Mouse (Mus musculus): ENCODE results near the gene Mcts1. TPM values are rescaled to one million over a fixed set of nuclear protein-coding genes. Genes with fewer than 3 reads are reported as not detected.

Gene Mcts1
- total RNA-seq (2021), result 10 to 100 TPM; 37.7 to 41.3 TPM
- long read RNA-seq, experiment 1, transcript Mcts1-201 (6 exons, 783 nt), result major isoform, 18 of 32 reads
- long read RNA-seq, experiment 1, partial matches to known transcripts, result 3 of 32 reads
- long read RNA-seq, experiment 1, other reads (novel, unspliced or antisense), result 11 of 32 reads
- long read RNA-seq, experiment 2, transcript Mcts1-201 (6 exons, 783 nt), result major isoform, 17 of 26 reads
- long read RNA-seq, experiment 2, partial matches to known transcripts, result 3 of 26 reads
- long read RNA-seq, experiment 2, other reads (novel, unspliced or antisense), result 6 of 26 reads

- DNase-seq (ENCODE audit: low spot score), result peak; percentile 72
Observed at GRCm38 (mm10) chrX:38600177-38600994, at the start of gene Mcts1. Gene Mcts1, plus strand, starts transcription at chrX:38600578.

- no peak for DNase-seq (ENCODE audit: low spot score)
Observed at GRCm38 (mm10) chrX:38553255-38553654, 47.1 kb upstream of the Mcts1 start.

GRCm38 (mm10) chrX:38563941-38564541 lies 36.3 kb upstream of the Mcts1 start:
- DNase-seq (ENCODE audit: low spot score), result peak; percentile 1

- peak; percentile 84 for DNase-seq (ENCODE audit: low spot score)
Observed at GRCm38 (mm10) chrX:38564542-38565175, 35.7 kb upstream of the Mcts1 start.

- no peak for DNase-seq (ENCODE audit: low spot score)
Observed at GRCm38 (mm10) chrX:38565176-38565542, 35.2 kb upstream of the Mcts1 start.

DNA sequence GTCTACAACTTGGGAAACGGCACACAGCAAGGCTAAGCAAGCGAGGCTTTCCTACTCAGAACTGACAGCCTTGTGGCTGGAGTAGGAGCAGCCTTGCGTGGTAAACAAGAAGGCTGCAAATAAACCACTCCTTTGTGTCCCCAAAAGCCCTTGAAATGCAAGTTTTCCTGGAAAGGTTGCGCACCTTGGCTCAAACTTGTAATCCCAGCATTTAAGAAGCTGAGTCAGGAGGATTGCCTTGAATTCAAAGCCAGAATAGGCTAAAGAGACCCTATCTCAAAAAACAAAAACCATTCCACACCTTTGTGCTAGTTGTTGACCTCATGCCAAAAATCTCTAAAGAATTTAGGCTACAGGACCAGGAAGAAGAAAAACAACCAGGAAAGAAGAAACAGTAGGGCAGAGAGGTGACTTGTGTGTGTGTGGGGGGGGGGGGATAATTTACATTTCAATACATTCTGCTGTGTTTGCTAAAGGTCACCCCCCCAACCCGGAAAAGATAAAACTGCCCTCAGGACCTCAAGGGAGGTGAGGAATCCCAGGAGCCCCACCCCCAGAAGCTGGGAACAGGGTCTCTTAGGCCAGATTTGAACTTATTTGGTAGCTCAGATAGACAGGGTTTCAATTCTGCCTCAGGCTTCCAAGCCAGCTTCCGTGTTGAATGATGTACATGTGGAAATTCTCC lies 33.7 kb upstream of the Mcts1 start:
- no peak for DNase-seq (ENCODE audit: low spot score)

GRCm38 (mm10) chrX:38576078-38576477 lies 24.3 kb upstream of the Mcts1 start, which contains the start of gene Cul4b:
Gene Cul4b, minus strand, starts transcription at chrX:38576196.
- DNase-seq (ENCODE audit: low spot score), result no peak

DNA sequence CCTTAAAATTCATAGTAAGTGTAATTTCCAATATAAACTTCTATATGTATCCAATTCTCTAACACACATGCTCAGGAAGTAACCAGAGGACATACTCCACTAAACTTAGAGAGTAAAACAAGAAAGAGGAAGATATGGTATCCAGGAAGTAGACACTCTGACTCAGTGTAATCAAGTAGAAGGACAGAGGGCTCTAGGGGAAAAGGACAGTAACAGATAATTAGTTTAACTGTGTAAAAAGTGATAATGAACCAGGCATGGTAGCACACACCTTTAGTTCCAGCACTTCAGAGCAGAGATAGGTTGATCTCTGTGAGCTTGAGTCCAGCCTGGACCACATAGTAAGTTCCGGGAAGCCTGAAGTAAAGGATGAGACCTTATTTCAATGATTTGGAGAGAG lies 19.2 kb upstream of the Mcts1 start:
- DNase-seq (ENCODE audit: low spot score), result no peak

DNA sequence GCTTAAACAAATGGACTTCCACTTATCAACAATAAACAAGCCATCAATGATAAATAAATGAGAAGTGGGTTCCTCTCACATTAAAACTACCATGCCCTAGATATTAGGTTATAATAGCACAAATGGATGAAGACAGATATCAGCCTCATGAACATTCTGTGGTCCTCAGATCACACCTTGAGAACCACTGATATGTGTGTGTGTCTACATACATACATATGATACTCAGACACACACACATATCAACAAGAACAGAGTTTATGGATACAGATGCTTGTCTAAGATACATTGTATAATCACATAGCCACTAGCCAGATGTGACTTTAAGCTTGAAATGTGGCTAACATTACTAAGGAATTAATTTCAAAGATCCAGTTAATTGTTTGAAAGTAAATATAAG lies 17.1 kb upstream of the Mcts1 start:
- DNase-seq (ENCODE audit: low spot score), result no peak

DNA sequence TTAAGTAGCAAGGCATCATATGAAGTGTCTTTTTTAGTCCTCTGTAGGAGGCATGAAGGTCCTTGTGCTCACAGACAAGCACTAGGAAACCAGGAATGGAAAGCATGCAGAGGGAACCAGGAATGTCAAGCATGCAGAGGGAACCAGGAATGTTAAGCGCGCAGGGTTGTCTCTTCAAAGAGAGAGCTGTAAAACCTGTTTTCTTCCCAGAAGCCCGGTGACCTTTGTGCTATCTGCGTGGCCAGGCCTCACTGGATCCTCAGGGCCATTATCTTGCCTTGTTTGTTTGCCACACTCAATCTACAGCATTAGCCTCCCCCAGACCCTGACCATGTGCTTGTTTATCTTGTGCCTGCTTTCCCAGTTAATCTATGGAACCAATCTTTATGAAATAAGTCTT lies 10.6 kb upstream of the Mcts1 start:
- DNase-seq (ENCODE audit: low spot score), result no peak

DNA sequence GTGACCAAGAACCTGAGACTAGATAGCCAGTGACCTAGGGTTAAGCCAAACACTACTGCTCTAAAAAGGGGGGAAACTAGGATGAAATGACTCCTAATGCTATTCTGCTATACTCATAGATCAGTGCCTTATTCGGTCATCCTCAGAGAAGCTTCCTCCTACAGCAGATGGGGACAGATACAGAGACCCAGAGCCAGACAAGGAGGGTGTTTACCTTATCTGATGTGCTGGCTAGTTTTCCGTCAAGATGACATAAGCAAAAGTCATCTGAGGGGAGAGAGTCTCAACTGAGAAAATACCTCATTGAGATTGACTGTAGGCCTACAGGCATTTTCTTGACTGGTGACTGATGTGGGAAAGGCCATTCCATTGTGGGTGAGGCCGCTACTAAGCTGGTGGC lies 8.6 kb upstream of the Mcts1 start:
- no peak for DNase-seq (ENCODE audit: low spot score)

GRCm38 (mm10) chrX:38593180-38593889 lies 7.0 kb upstream of the Mcts1 start:
- no peak for DNase-seq (ENCODE audit: low spot score)

- DNase-seq (ENCODE audit: low spot score), result peak; percentile 1
Observed at GRCm38 (mm10) chrX:38600995-38601369, 604 bp downstream of the Mcts1 start.

DNA sequence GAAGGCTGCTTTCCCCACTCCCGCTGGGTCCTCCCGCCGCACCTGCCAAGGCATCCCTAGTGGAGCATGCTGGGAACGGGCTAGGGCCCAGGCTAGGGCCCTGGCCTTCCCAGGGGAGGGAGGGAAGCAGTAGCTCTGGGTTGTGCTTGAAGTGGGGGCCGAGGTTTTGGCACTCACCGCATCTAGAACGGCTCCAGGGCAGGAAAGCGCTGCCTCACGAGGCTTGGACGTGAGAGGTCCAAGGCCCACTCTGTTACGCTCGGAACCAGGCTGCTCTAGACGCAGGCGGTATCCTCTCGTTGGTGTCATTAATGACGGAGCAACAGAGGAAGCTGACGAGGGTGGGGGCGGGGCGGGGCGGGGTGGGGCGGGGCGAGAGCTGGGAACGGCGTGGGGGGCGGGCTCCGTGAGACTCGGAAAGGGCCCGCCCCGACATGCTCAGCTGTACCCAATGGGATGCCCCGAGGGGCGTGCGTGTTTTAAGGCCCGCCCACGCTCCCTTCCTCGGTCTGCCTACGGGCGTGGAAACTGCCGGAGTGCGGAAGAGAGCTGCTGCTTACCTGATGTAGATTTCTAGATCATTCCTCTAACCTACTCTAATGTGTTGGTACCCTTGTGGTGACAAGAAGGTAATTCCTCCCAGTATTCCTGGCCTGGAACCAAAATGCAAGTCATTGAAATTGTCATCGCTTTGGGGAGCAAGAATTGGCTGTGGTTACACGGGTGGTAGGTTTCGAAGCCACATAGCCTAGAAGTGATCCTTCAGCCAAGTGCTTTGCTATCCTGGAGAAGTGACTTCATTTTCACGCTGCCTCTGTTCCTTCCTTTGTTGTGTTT lies 34.6 kb downstream of the Mcts1 start, which contains the start of gene C1galt1c1:
Gene C1galt1c1 (minus strand): TSS at position 287 of the 837 bp plus-strand sequence.
- DNase-seq (ENCODE audit: low spot score), result peak; percentile 90

GRCm38 (mm10) chrX:38635638-38635931 lies 35.2 kb downstream of the Mcts1 start:
- DNase-seq (ENCODE audit: low spot score), result no peak

GRCm38 (mm10) chrX:38641435-38641834 lies 41.1 kb downstream of the Mcts1 start:
- DNase-seq (ENCODE audit: low spot score), result no peak

- no peak for DNase-seq (ENCODE audit: low spot score)
Observed at GRCm38 (mm10) chrX:38642183-38642582, 41.8 kb downstream of the Mcts1 start.

DNA sequence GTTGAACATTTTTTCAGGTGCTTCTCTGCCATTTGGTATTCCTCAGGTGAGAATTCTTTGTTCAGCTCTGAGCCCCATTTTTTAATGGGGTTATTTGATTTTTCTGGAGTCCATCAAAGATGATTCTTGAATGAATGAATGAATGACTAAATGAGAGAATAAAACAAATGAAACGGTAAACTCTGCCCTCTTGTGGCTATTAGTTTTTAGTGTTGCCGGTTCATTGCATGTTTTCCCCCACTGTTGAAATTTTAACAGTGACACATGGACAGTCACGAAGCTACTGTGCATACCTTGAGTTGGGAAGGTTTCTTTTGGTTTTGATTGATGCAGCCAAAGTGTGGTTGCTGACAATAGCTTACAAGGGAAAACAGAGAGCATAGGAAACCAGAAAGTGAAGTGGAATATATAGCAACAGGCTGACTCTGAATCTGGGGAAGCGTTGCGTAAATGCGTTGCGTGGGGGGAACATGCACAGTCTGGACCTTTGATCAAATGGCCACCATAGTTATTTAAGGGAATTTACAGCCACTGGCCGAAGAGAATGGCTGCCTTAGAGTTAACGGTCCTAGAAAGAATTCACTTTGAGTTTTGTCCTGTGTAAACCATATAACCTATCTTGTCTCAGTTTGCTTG lies 50.1 kb downstream of the Mcts1 start:
- DNase-seq (ENCODE audit: low spot score), result no peak

DNA sequence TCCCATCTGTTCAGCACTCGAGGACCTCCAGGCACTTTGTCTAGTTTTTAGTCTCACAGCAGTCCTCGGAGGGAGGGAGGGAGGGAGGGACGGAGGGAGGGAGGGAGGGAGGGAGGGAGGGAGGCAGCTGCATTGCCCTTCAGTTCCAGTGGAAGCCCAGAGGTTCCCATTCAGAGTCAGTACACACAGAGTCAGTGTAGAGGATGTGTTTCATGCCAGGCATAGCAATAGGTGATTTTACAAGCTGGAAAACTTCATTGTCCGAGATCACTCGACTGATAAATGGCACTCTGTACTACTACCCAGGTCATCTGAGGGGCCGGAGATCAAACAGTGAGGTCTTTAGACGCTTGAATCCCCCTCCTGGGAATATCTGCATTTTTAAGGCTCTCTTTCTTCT lies 50.8 kb downstream of the Mcts1 start:
- DNase-seq (ENCODE audit: low spot score), result no peak

Data from gastrocnemius, adult 18-20 months (tissue).